Mouse (Mus musculus): ENCODE measurements around the gene Gm4353.
A peak's percentile ranks its signal among the peaks of the same experiment; 100 is the strongest.

- TF ChIP-seq POLR2A (IDR thresholded peaks at IDR 0.05; ENCODE audit: low read depth, low read length): no peak
- peak; percentile 91 for TF ChIP-seq CTCF (conservative IDR thresholded peaks at IDR 0.05; ENCODE audit: insufficient read depth, insufficient read length, low read depth, low read length)
Measured at GRCm38 (mm10) chr7:116132078-116132477, 47.6 kb upstream of the Gm4353 start.
